Mouse (Mus musculus) liver, embryonic 14.5 days (tissue): Measurements from ENCODE around the gene Auh.

Experiments
- CTCF ChIP-seq: IDR thresholded peaks from 2 replicates; pipeline ENCODE4 v1.5.1; 2016; ENCODE audit warnings: antibody characterized with exemption, low read depth, control low read depth
- EP300 ChIP-seq: IDR thresholded peaks from 2 replicates; pipeline ENCODE4 v1.6.1; 2016; ENCODE audit warnings: antibody characterized with exemption, low read depth

DNA sequence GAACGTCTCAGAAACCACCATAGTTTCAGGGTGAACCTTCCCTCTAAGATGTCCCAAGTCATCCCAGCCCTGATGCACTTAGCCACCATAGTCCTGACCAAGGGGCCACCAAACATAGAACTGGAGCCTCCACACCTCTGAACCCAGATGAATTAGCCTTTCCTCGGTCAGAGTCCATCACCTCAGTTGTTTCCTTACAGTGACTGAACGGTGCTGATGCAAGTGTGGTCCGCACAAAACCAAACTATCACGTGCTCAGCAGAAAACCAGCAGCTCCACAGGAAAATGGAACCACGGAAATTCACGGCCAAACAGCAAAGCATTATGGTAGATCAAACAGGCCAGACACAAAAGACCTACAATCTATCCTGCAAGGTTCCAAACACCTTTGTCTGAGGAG is 15.6 kb downstream of the Auh start:
- TF ChIP-seq CTCF (no peak), EP300 (no peak)
